ENCODE assay signal across 1 mouse cellular context in the genomic region with DNA sequence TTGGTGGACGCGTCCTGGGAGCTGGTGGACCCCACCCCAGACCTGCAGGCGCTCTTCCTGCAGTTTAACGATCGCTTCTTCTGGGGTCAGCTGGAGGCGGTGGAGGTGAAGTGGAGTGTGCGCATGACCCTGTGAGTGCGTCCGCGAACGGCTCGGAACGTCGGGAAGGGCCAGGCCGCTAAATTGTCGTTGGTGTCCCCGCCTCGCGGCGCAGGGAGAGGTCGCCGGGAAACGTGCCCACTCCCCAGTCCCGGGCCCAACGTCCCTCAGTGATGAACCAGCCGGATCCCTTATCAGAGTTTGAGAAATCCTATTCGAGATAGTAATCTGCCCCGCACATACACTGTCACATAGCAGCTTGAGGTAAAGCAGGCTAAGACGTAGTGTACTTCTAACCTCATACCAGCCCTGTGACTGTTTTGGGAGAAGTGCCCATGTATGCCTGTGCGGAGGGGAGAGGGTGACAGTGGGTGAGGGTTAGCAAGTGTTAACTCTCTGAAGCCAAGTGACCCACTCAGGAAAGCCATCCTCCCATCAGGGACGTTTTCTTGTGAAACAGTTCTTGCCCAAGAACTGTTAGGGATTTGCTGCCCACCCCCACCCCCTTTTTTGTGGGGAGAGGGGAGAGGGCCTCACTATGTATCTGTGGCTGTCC.
TF ChIP-seq lines count a peak whose summit lies in the region.

No protein-coding gene starts in this region.

TF ChIP-seq in myocyte, 11 proteins besides CTCF, POLR2A, EP300 and RAD21 (continued from another document):
- TF ChIP-seq CEBPB (IDR thresholded peaks at IDR 0.05; ENCODE audit: insufficient read depth, poor library complexity, severe bottlenecking): no peak
TF ChIP-seq in myocyte: peak in this region for 1.
